Mouse (Mus musculus): ENCODE data around the gene Gm42420.

The Gm42420 gene

GRCm38 (mm10) chr6:39585517-39585916 lies at the start of gene Gm42420:
Gene Gm42420, plus strand, starts transcription at chr6:39585753.
- DNase-seq (ENCODE audit: low spot score in 2 of 2) = no peak

DNA sequence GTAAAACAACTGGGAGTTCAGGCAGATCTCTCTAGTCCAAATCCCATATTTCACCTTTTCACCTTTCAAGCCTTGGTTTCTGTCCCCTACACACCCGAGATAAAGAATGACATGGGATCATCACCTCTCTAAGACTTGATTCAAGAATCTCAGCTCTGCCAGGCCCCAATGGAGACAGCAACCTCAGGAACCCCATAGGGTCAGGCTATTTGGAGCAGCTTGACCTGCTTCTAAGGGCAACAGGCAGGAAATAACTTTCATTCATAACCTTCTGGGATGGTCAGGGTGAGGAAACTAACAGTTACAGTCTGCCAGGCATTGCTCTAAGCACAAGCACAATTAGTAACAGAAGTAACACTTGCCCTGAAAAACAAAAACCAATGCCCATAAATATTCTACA lies 48.9 kb upstream of the Gm42420 start:
- DNase-seq (ENCODE audit: low spot score in 2 of 2) = no peak

DNA sequence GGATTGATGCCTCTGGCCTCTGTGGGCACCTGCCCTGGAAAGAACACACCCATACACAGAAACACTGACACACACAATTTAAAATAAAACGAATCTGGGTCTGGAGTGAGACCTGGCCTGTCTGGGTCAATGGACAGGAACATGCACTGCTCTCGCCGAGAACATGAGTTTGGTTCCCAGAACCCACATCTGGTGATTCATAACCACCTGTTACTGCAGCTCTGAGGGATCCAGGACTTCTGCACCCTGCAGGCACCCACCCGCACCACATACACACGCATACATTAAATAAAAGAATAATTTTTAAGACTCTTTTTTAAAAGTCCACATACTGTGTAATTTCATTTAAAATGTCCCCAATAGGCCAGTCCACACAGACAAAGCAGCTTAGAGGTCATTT lies 48.3 kb upstream of the Gm42420 start:
- no peak for DNase-seq (ENCODE audit: low spot score in 2 of 2)

DNA sequence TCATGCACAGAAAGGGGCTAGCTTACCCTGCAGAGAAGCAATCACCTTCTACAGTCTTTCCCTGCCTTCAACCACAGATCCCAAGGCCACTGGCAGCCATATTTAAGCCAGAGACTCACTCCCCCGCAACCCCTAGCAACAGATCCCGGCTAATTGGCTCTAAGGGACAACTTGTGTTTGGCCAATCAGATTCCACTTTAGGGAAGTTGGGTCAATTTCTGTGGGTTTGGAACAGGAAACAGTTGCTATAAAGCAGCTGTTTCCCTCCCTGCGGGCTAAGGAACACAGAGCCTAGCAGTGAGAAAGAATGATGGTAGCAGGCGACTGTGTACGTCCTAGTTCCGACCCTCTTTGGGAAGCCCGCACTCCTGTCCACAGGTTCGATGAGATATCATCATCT lies 47.3 kb upstream of the Gm42420 start:
- no peak for DNase-seq (ENCODE audit: low spot score in 2 of 2)

- no peak for DNase-seq (ENCODE audit: low spot score in 2 of 2)
Measured at GRCm38 (mm10) chr6:39539679-39540155, 45.8 kb upstream of the Gm42420 start.

- DNase-seq (ENCODE audit: low spot score in 2 of 2) = no peak
Measured at GRCm38 (mm10) chr6:39540563-39540962, 45.0 kb upstream of the Gm42420 start.

- DNase-seq (ENCODE audit: low spot score in 2 of 2) = peak in 1 of 2 experiments; percentile 33
Measured at GRCm38 (mm10) chr6:39542631-39543597, 42.6 kb upstream of the Gm42420 start.

DNA sequence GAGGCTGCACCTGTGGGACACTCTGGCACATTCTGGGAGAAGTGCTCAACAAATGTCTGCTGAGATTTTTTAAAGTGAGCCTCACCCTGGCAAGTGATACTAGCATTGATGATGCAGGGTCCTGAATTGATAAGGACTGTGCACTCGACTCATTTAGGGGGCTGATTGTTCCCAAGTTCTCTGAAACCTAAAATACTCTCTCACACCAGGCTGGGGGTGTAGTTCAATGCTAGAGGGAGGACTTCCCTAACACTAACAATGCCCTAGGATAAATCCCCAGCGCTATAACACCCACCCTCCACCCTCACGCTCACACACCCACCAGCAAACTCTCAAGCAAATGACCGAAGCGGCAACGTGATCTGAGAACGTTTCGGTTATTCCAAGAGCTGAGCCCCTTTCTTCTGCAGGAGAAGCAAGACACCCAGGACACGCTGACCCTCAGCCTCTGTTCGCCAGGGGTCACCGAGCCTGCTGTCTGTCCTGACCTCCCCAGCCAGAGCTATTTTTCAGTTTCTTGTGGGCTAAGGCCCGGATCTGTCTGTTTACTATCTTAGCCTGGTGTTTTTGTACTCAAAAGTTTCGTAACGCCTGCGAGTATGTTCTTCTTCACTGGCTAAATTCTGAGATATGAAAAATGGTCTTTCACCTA lies 41.7 kb upstream of the Gm42420 start:
- no peak for DNase-seq (ENCODE audit: low spot score in 2 of 2)

- no peak for DNase-seq (ENCODE audit: low spot score in 2 of 2)
Measured at GRCm38 (mm10) chr6:39545474-39545873, 40.1 kb upstream of the Gm42420 start.

DNA sequence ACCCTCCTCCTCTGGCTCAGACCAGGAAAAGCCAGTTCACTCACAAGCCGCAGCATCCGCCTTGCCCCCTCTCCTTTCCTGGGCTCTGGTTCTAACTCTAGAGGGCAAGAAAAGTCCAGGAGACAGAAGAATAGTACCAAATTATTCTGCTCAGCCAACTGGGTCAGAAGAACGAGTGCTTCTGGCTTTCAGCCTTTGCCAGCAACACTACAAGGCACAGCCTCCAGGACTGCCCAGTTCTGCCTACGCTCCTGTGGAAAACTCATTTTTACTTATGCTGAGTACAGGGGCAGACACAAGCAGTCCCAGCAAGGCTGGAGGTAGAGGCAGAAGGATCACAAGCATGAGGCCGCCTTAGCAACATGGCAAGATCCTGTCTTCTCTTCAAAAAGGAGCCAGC lies 37.5 kb upstream of the Gm42420 start:
- DNase-seq (ENCODE audit: low spot score in 2 of 2) = no peak

DNA sequence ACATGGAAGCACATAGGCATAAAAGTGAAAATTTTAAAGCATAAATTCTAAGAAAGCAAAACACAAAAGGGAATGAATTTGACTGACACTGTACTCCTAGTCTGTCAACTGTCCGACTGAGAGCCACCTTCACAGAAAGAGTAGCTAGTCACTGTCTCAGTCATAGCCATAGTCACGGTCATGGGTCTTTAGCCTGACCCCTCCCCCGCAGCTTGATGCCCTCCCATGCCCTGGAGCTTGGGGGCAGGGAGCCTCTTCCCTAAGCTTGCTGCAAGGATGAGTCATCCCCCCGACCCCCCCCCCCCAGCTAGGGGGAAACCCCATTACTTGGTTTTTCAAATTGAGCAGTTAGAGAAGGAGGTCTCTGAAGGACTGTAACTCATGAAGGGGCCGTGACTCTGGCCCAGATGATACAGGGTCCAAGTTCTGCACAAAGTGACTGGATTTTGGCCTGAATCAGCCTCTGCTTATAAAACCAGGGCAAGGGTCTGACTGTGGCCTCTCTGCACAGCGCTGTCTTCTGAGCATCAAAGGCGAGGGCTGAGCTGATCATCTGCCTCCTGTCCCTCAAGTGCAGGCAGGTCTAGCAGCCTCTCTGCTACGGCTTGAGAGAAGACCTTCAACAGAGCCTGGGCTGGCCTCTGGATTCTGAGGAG lies 33.4 kb upstream of the Gm42420 start:
- DNase-seq (ENCODE audit: low spot score in 2 of 2) = no peak

GRCm38 (mm10) chr6:39554888-39555647 lies 30.5 kb upstream of the Gm42420 start:
- DNase-seq (ENCODE audit: low spot score in 2 of 2) = no peak

GRCm38 (mm10) chr6:39555648-39555945 lies 30.0 kb upstream of the Gm42420 start:
- DNase-seq (ENCODE audit: low spot score in 2 of 2) = no peak

DNA sequence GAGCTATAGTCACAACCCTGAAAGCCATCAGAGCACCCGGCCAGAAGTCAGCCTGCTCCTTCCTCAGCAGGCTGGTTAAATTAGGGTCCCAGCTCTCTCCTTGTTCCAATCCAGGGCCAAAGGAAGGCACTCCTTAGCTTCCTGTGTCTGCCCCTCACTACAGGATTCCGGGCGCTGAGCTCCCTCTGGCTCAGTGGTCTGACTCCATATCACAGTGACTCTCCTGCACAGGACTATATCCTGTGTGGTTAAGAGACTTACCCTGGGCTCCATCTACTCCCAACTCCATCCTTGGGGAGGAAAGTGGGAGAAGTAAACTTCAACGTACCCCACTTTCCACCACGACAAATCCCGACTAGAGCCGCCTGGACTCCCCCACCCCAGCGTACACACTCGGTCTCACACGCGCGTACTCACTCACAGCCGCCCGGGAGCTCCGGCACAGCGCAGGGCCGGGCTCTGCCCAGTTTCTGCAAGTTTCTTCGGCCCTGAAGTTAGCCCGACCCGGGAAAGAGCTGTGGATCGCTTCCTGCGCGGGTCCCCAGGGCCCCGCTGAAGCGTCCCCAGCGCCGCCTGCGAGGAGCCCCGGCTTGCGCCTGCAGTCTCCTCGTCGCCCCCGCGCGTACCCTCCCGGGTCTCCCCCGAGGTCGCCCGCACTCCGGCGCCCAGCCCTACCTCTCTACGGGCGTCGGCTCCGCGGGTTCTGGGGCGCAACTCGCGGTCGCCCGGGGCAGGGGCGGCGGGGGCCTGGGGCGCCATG lies 28.5 kb upstream of the Gm42420 start:
- DNase-seq (ENCODE audit: low spot score in 2 of 2) = peak in 1 of 2 experiments; percentile 30

GRCm38 (mm10) chr6:39557723-39558261 lies 27.8 kb upstream of the Gm42420 start, which contains the start of gene Dennd2a:
Gene Dennd2a, minus strand, starts transcription at chr6:39557867.
- DNase-seq (ENCODE audit: low spot score in 2 of 2) = peak; percentile 66 to 77

DNA sequence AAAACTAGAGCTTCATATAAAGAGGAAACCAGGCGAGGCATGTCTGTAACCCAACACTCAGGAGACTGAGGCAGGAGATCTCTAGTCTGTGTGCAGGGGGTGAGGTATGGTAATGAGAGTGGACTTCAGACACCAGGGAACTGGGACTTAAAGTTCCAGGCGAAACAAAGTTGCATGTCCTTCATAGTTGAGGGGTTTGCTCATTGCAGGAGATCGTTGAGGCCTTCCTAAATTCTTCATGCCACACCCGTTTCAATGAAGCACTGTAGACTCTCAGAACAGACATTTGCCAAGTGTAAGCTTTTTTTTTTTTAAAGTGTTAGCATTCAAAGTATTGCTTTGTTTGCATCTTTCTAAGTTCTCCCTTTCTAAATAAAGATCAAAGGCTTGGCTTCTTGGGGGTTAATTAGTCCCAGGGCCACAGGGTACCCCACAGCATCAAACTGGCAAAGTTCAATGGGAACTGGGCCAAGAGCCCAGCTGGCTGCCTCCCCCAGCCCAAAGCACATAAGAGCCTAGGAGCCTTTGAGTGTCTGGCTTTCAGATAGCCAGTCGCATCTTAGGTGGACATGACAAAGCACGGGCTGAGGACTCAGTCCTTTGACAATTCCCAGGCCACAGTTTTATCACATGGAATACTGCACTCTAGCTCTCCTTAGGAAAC lies 26.1 kb upstream of the Gm42420 start:
- no peak for DNase-seq (ENCODE audit: low spot score in 2 of 2)

DNA sequence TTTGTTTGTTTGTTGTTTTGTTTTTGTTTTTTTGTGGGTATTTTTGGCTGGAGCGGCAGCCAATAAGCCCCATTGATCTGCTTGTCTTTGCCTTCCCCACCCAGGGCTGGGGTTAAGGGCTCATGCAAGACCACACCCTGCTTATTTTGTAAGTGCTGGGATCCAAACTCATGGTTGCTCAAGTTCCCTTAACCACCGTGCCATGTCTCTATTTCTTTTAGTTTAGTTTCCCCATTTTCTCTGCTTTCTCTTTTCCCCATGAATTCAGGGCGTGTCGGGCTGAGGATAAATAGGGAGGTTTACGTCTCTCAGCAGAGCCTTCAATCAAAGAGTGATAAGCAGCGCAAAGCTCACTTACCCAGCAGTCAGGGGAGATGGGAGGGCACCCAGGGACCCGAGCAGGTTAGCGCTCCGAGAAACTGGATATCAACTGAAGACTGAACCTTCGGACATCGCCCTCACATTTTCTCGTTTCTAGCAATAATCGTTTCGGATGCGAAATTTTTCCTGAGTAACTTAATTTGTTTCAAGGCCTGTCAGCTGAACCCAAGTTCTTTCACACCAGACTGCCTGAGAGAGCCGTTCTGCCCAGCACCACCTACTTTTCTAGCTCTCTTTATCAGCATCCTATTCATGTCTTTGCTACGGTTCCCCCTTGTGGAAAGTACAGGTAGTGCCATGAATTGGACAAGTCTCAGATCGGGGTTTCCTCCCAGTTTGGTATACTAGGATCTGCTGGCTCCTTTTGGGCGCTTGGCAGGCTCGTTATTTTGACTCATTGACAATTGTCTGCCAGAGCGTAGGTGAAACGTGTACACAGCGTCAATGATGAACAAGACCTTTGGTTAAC lies 23.2 kb upstream of the Gm42420 start:
- DNase-seq (ENCODE audit: low spot score in 2 of 2) = peak; percentile 58 to 85

DNA sequence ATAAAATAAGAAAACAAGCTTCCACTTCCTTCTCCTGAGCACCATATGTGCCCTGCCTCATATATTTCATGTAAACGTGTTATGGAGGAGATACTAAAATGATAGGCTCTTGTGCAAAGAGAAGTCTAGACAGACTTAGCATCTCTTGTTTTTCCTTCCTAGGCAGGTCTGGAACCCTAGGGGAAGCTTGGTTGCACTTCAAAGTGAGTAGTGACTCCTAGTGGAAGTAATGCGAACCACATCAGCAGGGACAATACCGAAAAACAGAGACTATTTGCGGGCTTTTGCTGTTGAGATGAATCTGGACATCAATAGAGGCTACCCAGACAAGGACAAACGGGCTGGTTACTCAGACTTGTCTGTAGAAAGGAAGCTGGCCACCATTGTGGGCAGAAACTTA lies 18.0 kb upstream of the Gm42420 start:
- DNase-seq (ENCODE audit: low spot score in 2 of 2) = no peak

DNA sequence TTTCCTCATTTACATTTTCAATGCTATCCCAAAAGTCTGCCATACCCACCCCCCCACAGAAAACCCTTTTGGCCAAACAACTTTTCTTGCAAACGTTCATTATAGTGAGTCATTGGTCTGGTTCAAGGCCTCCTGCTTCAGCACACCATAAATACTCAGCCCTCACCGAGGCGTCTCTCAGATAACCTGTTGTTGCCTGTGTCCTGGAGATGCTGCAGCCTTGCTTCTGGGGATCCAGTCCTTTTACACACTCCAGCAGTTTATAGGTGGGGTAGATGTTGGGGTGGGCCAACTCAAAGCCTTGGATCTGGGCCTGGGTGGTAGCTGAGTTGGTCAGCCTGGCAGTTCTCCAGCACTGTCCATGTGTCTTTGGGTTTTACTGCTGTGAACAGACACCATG lies 15.1 kb upstream of the Gm42420 start:
- DNase-seq (ENCODE audit: low spot score in 2 of 2) = no peak
